Mouse (Mus musculus) embryo, embryonic 10.5 days (tissue): ENCODE measurements around the gene Plvap.

Experiments used
- DNase-seq: peaks from one replicate; pipeline ENCODE4 v3.0.0-alpha.2; 2015; ENCODE audit warnings: low spot score

Plvap gene

GRCm38 (mm10) chr8:71526272-71526671 lies 14.7 kb upstream of the Plvap start:
- peak; percentile 51 for DNase-seq

- no peak for DNase-seq
Measured at GRCm38 (mm10) chr8:71525226-71526050, 13.9 kb upstream of the Plvap start, which contains the start of gene Ccdc194. Gene Ccdc194 (minus strand): TSS chr8:71525711.

- DNase-seq: peak; percentile 97
Measured at GRCm38 (mm10) chr8:71521634-71522033, 10.1 kb upstream of the Plvap start.

GRCm38 (mm10) chr8:71519037-71519825 lies 7.7 kb upstream of the Plvap start:
- DNase-seq: peak; percentile 91

GRCm38 (mm10) chr8:71516786-71517185 lies 5.2 kb upstream of the Plvap start:
- peak; percentile 62 for DNase-seq

- no peak for DNase-seq
Measured at GRCm38 (mm10) chr8:71515043-71515442, 3.5 kb upstream of the Plvap start.

GRCm38 (mm10) chr8:71513018-71513754 lies 1.6 kb upstream of the Plvap start:
- DNase-seq: no peak

- DNase-seq: no peak
Measured at GRCm38 (mm10) chr8:71509316-71509715, 2.2 kb downstream of the Plvap start.

- DNase-seq: peak; percentile 93
Measured at GRCm38 (mm10) chr8:71507589-71508104, 3.9 kb downstream of the Plvap start.

GRCm38 (mm10) chr8:71505979-71506378 lies 5.6 kb downstream of the Plvap start:
- DNase-seq: no peak

GRCm38 (mm10) chr8:71505326-71505725 lies 6.2 kb downstream of the Plvap start:
- no peak for DNase-seq

- no peak for DNase-seq
Measured at GRCm38 (mm10) chr8:71504349-71504748, 7.2 kb downstream of the Plvap start.

GRCm38 (mm10) chr8:71498816-71499690 lies 12.5 kb downstream of the Plvap start:
- peak; percentile 66 for DNase-seq

GRCm38 (mm10) chr8:71497881-71498501 lies 13.6 kb downstream of the Plvap start:
- peak; percentile 35 for DNase-seq

GRCm38 (mm10) chr8:71497077-71497645 lies 14.4 kb downstream of the Plvap start:
- DNase-seq: no peak

GRCm38 (mm10) chr8:71496481-71496880 lies 15.1 kb downstream of the Plvap start:
- peak; percentile 39 for DNase-seq

- no peak for DNase-seq
Measured at GRCm38 (mm10) chr8:71495811-71496210, 15.7 kb downstream of the Plvap start.

GRCm38 (mm10) chr8:71495039-71495438 lies 16.5 kb downstream of the Plvap start:
- DNase-seq: peak; percentile 91

- DNase-seq: peak; percentile 98
Measured at GRCm38 (mm10) chr8:71488454-71488853, 23.1 kb downstream of the Plvap start.
